Mouse (Mus musculus) naive thymus-derived CD4-positive, alpha-beta T cell, adult 5 months (primary cell): ENCODE measurements around the gene Sertad2. TPM values are rescaled to one million over a fixed set of nuclear protein-coding genes. Genes with fewer than 3 reads are reported as not detected.

Source experiments
- polyA plus RNA-seq: library from polyadenylated mRNA; unstranded; fragments of 100-300 nt; shearing (Covaris generic); gene quantifications from one replicate; pipeline ENCODE4 v1.2.1, GENCODE M21; 2017

Gene Sertad2
- polyA plus RNA-seq = 27.7 TPM

GRCm38 (mm10) chr11:20542739-20543452 lies at the start of gene Sertad2:
Sertad2 (plus strand) TSS chr11:20543253.

Other genes starting within 250 kb of the Sertad2 start
- 0.76 TPM for gene Slc1a4, start 210.5 kb upstream of the Sertad2 start, polyA plus RNA-seq
- gene Aftph, start 198.3 kb downstream of the Sertad2 start, polyA plus RNA-seq = 63.0 TPM